Mouse (Mus musculus) limb, embryonic 12.5 days (tissue): ENCODE measurements around the gene Ptdss2. TPM values are rescaled to one million over a fixed set of nuclear protein-coding genes. Genes with fewer than 3 reads are reported as not detected.
A peak's percentile ranks its signal among the peaks of the same experiment; 100 is the strongest.

Experiments
- ATAC-seq: fragments of 200-750 bp; cut with Nextera tagmentation; 2 replicates; pipeline ENCODE4 v1.8.0; 2017; ENCODE audit warnings: low read depth, moderate TSS enrichment; ENCODE audit not compliant: insufficient number of reproducible peaks, insufficient read depth, low FRiP score, low TSS enrichment
- H3K27ac ChIP-seq: fragments of 300-500 bp; sonication (generic); 2 replicates; pipeline ENCODE4 v1.5.1; 2016; ENCODE audit warnings: mild to moderate bottlenecking, moderate library complexity
- H3K27me3 ChIP-seq: fragments of 300-500 bp; sonication (generic); 2 replicates; pipeline ENCODE4 v1.6.1; 2016; ENCODE audit warnings: mild to moderate bottlenecking, moderate library complexity
- H3K36me3 ChIP-seq: fragments of 300-500 bp; sonication (generic); 2 replicates; pipeline ENCODE4 v1.6.1; 2016; ENCODE audit warnings: mild to moderate bottlenecking, moderate library complexity
- H3K4me1 ChIP-seq: fragments of 300-500 bp; sonication (generic); replicated peaks from 2 replicates; pipeline ENCODE4 v1.6.1; 2016
- H3K4me2 ChIP-seq: fragments of 300-500 bp; sonication (generic); 2 replicates; pipeline ENCODE4 v1.6.1; 2016; ENCODE audit warnings: mild to moderate bottlenecking, moderate library complexity
- H3K4me3 ChIP-seq: fragments of 300-500 bp; sonication (generic); replicated peaks from 2 replicates; pipeline ENCODE4 v1.5.1; 2016; ENCODE audit warnings: mild to moderate bottlenecking
- H3K9ac ChIP-seq: fragments of 300-500 bp; sonication (generic); replicated peaks from 2 replicates; pipeline ENCODE4 v1.6.1; 2016; ENCODE audit warnings: mild to moderate bottlenecking, moderate library complexity
- H3K9me3 ChIP-seq: fragments of 300-500 bp; sonication (generic); 2 replicates; pipeline ENCODE4 v1.6.1; 2016; ENCODE audit warnings: mild to moderate bottlenecking, moderate library complexity
- WGBS: fragments of 180-500 bp; shearing (Covaris S2); methylation state at CpG from one replicate; pipeline ENCODE4 v1.1.7; 2016; 5-methylcytosine and 5-hydroxymethylcytosine counted together
- polyA plus RNA-seq: library from polyadenylated mRNA; unstranded; fragments of >200 nt; fragmentation: Nextera tagmentation; extraction: Ambion mirVana; gene quantifications from 2 replicates; pipeline ENCODE4 v1.2.1, GENCODE M21; 2016

The Ptdss2 gene
- polyA plus RNA-seq, 1 experiment from 2014 or later: 76.0 TPM

DNA sequence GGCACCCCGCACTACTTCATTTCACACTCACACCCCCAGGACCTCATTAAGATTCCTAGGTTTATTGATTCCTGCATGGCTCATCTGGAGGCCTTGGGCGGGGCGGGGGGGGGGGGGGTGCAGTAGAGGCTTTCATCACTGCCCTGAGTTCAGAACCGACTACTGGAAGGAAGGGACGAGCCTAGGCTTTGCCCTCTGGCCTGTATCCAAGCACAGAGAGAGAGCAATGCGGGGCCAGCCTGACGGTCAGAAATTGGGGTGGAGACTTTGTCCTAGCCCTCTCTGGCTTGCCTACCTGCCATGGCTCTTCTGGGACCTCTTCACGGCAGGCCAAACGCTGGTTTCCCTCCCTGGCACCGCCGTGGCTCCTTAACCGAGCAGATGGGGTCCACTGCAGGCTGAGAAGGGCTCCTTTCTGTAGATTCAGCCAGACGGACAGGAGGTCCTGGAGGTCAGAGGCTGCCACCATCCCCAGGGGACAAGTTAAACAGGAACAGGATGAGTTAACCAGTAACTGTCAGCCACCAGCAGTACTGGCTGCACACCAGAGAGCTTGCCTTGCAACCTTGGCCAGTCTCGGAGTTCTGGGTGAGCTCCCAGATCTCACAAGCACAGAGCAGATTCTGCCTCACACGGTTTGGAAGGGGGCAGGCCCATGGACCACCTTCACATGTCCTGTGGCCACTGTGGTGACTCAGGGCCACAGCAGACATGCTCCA lies 27.5 kb upstream of the Ptdss2 start:
- H3K27ac ChIP-seq: no peak overlapping the region
- ATAC-seq: no peak
- H3K36me3 ChIP-seq: no peaks in the 10 kb centered on the region
- H3K4me3 ChIP-seq: no peak overlapping the region
- no peak overlapping the region for H3K4me2 ChIP-seq
- no peak overlapping the region for H3K9ac ChIP-seq
- H3K27me3 ChIP-seq: peaks cover 68% of the 10 kb centered on the region
- no peaks in the 10 kb centered on the region for H3K9me3 ChIP-seq
- peaks cover 13% of the 10 kb centered on the region; the same call in 1 of the 2 replicates for H3K4me1 ChIP-seq
- WGBS: 57% methylated on average over 15 of the region's 15 CpGs

DNA sequence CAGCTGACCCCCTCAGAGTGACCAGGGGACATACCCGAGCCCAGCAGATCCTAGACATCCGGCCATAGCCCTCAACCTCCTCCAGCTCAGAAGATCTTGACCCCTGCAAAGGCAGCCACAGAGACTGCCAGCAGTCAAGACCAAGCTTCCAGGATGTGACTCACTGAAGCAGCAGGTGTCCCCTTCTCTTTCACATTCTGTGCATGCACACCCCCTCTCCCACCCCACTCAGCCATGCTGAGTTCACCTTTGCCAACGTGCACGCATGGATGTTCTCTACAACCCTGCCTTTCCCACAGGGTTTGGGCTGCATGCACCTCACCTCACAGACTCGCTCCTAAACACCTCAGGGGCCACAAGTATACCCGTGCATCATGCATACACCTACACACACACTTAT lies 26.2 kb upstream of the Ptdss2 start:
- Histone ChIP-seq H3K27me3 (peaks cover 69% of the 10 kb centered on the region), H3K27ac (no peak overlapping the region), H3K36me3 (no peaks in the 10 kb centered on the region), H3K4me3 (no peak overlapping the region), H3K9me3 (no peaks in the 10 kb centered on the region), H3K4me1 (peaks cover 21% of the 10 kb centered on the region; the same call in 1 of the 2 replicates), H3K4me2 (no peak overlapping the region), H3K9ac (no peak overlapping the region)
- no peak for ATAC-seq
- WGBS: 88% methylated on average over 6 of the region's 6 CpGs

DNA sequence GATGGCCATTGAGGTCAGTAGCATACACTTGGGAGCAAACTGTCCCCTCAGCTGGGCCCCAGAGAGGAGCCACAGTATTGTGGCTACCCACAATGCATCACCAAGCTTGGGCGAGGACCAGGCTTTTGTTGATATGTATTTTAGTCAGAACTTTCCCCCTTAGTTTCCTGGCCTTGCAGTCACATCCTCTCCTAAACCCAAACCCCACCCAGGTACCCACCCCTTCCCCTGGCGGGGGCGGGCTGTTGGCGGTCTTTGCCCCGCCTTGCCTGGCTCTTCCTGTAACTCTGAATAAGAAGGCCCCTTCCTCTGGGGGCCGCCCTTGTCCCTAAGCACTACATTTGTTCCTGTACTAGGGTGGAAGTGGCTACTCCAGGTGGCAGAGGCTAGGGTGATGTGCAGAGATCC lies 25.5 kb upstream of the Ptdss2 start:
- no peak for ATAC-seq
- no peaks in the 10 kb centered on the region for H3K9me3 ChIP-seq
- H3K36me3 ChIP-seq: no peaks in the 10 kb centered on the region
- H3K4me3 ChIP-seq: no peak overlapping the region
- peaks cover 21% of the 10 kb centered on the region; the same call in 1 of the 2 replicates for H3K4me1 ChIP-seq
- H3K27ac ChIP-seq: no peak overlapping the region
- no peak overlapping the region for H3K4me2 ChIP-seq
- peaks cover 69% of the 10 kb centered on the region for H3K27me3 ChIP-seq
- no peak overlapping the region for H3K9ac ChIP-seq
- whole genome bisulfite sequencing: 48% methylated on average over 6 of the region's 6 CpGs

DNA sequence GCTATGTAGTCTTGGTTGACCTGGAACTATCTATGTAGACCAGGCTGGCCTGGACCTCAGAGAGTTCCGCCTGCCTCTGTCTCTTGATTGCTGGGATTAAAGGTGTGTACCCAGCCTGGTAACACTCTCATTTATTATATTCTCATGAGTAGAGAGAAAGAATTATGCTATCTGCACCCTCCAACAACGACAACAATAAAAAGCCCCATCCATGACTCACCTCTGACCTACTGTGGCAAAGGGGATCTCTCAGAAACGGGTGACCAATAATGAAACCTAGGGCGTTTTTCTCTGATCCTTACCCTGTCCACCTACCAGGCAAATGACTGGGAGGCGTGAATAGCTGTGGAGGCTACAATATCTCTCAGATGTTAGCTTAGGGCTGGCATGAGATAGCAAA lies 25.0 kb upstream of the Ptdss2 start:
- Histone ChIP-seq H3K4me3 (no peak overlapping the region), H3K27ac (no peak overlapping the region), H3K4me1 (peaks cover 21% of the 10 kb centered on the region; the same call in 1 of the 2 replicates), H3K9ac (no peak overlapping the region), H3K4me2 (no peak overlapping the region), H3K9me3 (no peaks in the 10 kb centered on the region), H3K27me3 (peaks cover 69% of the 10 kb centered on the region), H3K36me3 (no peaks in the 10 kb centered on the region)
- 80% methylated on average over 5 of the region's 5 CpGs for WGBS
- no peak for ATAC-seq

DNA sequence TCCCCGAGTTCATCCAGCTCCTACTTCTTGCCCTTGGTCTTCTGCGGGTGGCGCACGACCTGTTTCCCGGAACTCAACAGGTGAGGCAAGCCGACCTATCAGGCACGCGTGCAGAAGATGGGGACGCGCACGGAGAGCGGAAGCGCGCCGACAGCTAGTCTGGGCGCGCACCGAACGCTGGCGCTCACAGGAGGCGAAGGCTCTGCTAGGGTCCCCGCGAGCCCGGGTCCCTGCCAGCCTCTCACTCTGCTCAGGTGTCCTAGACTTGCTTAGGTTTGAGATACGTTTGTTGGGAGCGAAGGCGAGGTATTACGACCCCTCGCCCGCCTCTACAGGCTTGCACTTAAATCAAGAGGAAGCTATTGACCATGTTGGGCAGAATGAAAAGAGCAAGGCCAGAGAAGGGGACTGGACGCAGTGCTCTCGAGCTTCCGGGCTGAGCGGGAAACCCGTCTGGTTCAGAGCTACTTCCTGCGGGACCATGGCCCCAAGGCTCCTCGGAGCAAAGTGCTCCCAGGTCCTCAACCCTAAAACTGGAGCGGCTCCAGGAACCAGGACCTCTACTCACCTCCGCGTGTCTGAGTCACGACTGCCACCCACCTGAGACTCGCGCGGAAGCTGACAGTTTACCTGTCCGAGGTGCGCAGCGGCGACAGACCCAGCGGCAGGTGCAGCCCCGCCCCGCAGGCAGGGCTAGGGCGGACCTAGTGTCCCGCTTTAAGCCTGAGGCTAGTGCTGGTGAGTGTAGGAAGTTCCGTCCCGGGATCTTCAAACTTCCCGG lies 22.1 kb upstream of the Ptdss2 start, which contains the start of gene Sigirr:
Gene Sigirr (minus strand): TSS at position 662 of the 781 bp plus-strand sequence.
- no peaks in the 10 kb centered on the region for H3K9me3 ChIP-seq
- 2% methylated on average over 56 of the region's 56 CpGs for WGBS
- no peak within 1 kb of the TSS for H3K27ac ChIP-seq
- H3K27me3 ChIP-seq: peaks cover 73% of the 10 kb centered on the region
- no peak for ATAC-seq
- H3K9ac ChIP-seq: peak within 1 kb of the TSS; percentile 46; the same call in 1 of the 2 replicates
- no peaks in the 10 kb centered on the region for H3K36me3 ChIP-seq
- peak within 1 kb of the TSS; percentile 73 for H3K4me2 ChIP-seq
- peak within 1 kb of the TSS; percentile 41 for H3K4me3 ChIP-seq
- peaks cover 12% of the 10 kb centered on the region; the same call in 1 of the 2 replicates for H3K4me1 ChIP-seq

DNA sequence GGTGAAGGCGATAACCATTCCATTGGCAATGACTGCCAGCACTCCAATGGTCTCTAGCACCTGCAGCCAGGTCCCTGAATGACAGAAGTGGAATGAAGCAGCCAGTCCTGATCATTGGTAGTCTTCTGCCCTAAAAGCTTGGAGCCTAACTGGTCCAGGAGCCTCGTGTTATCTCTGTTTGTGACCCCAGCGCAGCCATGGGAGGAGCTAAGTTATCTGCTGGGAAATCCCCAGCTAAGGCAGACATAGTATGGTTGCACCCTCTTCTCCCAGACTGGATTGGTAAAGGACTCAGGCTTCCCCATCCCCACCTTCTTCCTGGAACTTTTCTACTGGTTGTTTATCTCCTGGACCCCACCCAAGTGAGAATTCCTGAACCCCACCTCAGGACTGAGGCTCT lies 19.0 kb upstream of the Ptdss2 start:
- 71% methylated on average over 3 of the region's 3 CpGs for WGBS
- no peak overlapping the region for H3K4me3 ChIP-seq
- ATAC-seq: no peak
- no peak overlapping the region for H3K4me2 ChIP-seq
- no peaks in the 10 kb centered on the region for H3K36me3 ChIP-seq
- H3K9me3 ChIP-seq: no peaks in the 10 kb centered on the region
- H3K27ac ChIP-seq: no peak overlapping the region
- peaks cover 12% of the 10 kb centered on the region; the same call in 1 of the 2 replicates for H3K4me1 ChIP-seq
- H3K27me3 ChIP-seq: peaks cover 57% of the 10 kb centered on the region
- no peak overlapping the region for H3K9ac ChIP-seq

DNA sequence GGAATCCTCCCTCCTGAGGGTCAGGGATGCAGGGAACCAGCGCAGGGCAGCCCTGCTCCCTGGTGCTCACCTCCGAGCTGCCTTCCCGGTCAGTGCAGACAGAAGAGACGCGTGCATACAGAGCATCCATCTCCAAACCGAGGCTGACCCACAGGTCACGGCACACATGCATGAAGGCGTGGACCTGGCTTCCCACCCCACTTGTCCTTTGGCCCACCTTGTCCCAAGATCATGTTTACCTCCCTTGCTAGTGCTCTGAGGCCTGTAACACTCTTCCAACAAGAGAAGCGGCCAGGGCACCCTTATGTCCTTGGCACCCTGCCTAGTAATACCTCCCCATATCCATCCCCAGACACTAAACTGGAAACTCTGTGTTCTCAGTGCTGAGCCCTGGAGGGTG lies 6.3 kb upstream of the Ptdss2 start:
- H3K4me2 ChIP-seq: no peak overlapping the region
- H3K36me3 ChIP-seq: no peaks in the 10 kb centered on the region
- H3K27me3 ChIP-seq: peaks cover 26% of the 10 kb centered on the region
- H3K27ac ChIP-seq: no peak overlapping the region
- H3K9me3 ChIP-seq: no peaks in the 10 kb centered on the region
- H3K4me3 ChIP-seq: no peak overlapping the region
- no peak overlapping the region for H3K9ac ChIP-seq
- H3K4me1 ChIP-seq: no peaks in the 10 kb centered on the region
- no peak for ATAC-seq
- WGBS: 88% methylated on average over 9 of the region's 9 CpGs

DNA sequence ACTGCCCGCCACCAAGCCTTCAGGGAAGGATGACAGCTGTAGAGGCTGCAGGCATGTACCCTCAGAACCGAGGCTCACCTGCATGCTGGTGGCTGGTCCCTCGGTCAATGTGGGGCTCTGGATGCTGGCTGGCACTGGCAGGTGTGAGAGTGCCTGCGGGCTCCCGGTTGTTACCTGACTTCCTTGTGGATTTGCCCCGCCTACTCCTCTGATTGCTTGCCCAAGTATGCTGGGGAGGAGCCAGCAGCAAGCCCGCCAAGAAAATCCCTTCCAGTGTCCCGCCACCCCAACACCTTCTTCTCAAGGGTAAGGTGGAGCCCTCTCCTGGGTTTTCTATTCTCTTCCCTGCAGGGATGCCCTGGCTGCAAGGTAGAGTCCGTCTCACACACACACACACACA lies 4.5 kb upstream of the Ptdss2 start, which contains the start of gene Ano9:
Gene Ano9 (minus strand): TSS at position 171 of the 400 bp plus-strand sequence.
- H3K36me3 ChIP-seq: no peaks in the 10 kb centered on the region
- H3K4me1 ChIP-seq: no peaks in the 10 kb centered on the region
- peak within 1 kb of the TSS; percentile 41 for H3K4me2 ChIP-seq
- no peaks in the 10 kb centered on the region for H3K9me3 ChIP-seq
- peaks cover 26% of the 10 kb centered on the region for H3K27me3 ChIP-seq
- 7% methylated on average over 8 of the region's 9 CpGs for WGBS
- no peak within 1 kb of the TSS for H3K9ac ChIP-seq
- peak within 1 kb of the TSS; percentile 22 for H3K4me3 ChIP-seq
- H3K27ac ChIP-seq: no peak within 1 kb of the TSS
- no peak for ATAC-seq

DNA sequence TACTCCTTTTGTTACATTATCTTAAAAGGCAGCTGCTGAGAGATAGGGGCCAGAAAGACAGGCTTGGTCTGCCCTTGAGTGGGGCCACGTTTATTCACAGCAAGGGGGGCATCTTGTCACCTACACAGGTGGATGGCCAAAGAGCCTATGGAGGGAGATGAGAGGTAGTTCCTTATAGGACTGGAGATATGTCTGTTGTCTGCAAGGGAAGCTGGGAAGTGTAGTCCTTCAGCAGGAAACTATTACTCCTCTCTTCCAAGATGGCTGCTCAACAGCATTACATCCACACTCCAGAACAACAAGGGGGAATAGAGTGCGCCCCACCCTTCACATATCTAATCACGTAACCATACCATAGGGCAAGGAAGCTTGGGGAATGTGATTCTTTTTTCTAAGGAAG lies 2.7 kb upstream of the Ptdss2 start:
- 70% methylated on average over 3 of the region's 3 CpGs for WGBS
- Histone ChIP-seq H3K4me1 (peaks cover 4% of the 10 kb centered on the region; the same call in 1 of the 2 replicates), H3K4me2 (no peak overlapping the region), H3K36me3 (no peaks in the 10 kb centered on the region), H3K27ac (no peak overlapping the region), H3K9ac (no peak overlapping the region), H3K4me3 (no peak overlapping the region), H3K27me3 (peaks cover 26% of the 10 kb centered on the region; the same call in 1 of the 2 replicates), H3K9me3 (no peaks in the 10 kb centered on the region)
- ATAC-seq: no peak

DNA sequence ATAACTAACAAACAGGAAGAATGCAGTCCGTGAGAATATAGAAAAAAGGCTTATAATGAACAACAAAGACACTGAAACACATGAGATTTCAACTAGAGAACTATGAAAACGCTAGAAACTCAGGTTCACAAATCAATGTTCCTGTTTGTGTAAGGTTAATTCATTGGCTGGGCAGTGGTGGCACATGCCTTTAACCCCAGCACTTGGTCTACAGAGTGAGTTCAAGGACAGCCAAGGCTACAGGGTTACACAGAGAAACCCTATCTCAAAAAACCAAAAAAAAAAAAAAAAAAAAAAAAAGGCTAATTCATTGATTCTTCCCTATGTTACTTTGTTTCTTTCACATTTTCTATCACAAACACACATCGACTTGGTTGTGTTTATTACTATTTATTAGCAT lies 1.6 kb upstream of the Ptdss2 start:
- Histone ChIP-seq H3K4me1 (peaks cover 4% of the 10 kb centered on the region; the same call in 1 of the 2 replicates), H3K27me3 (peaks cover 24% of the 10 kb centered on the region; the same call in 1 of the 2 replicates), H3K9ac (no peak overlapping the region), H3K4me3 (no peak overlapping the region), H3K9me3 (no peaks in the 10 kb centered on the region), H3K36me3 (no peaks in the 10 kb centered on the region), H3K4me2 (no peak overlapping the region), H3K27ac (no peak overlapping the region)
- no peak for ATAC-seq
- 90% methylated on average over 3 of the region's 3 CpGs for WGBS

DNA sequence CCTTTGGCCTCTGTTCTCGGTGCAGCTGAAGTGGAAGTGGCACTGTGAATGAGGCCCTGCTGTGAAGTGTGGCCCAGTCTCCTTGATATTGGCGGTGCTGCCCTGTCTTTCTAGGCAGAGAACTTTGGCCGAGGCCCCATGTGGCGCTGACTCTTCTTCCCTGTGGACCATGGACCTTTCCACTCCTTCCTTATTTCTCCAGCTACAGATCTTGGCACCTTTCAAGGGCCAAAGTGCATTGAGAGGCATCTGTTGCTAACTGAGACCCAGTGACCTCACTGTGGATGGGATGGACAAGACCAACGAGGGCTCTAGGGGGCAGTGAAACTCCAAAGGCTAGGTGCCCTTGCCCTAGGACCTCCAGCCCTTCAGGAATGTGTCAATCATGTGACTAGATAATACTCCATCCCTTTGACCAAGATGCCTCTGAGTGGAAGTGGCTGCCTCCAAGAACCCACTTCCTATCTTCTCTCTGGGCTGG lies 1.1 kb upstream of the Ptdss2 start:
- H3K9me3 ChIP-seq: no peaks in the 10 kb centered on the region
- H3K4me1 ChIP-seq: peaks cover 4% of the 10 kb centered on the region; the same call in 1 of the 2 replicates
- ATAC-seq: no peak
- H3K27me3 ChIP-seq: peaks cover 19% of the 10 kb centered on the region; the same call in 1 of the 2 replicates
- H3K9ac ChIP-seq: no peak overlapping the region
- WGBS: 76% methylated on average over 5 of the region's 5 CpGs
- H3K36me3 ChIP-seq: no peaks in the 10 kb centered on the region
- no peak overlapping the region for H3K4me2 ChIP-seq
- no peak overlapping the region for H3K4me3 ChIP-seq
- H3K27ac ChIP-seq: no peak overlapping the region
